Mouse (Mus musculus): ENCODE data around the gene Olfr812. TPM values are rescaled to one million over a fixed set of nuclear protein-coding genes. Genes with fewer than 3 reads are reported as not detected.

The Olfr812 gene
- polyA plus RNA-seq (2015; fragmentation: Illumina TruSeq; extraction: RNeasy Lipid Tissue Mini Kit (QIAGEN cat#74804); ENCODE audit: low read depth, low replicate concordance), result not detected

GRCm38 (mm10) chr10:129845994-129846393 is at the start of gene Olfr812:
Gene Olfr812 (minus strand): TSS chr10:129846094.

GRCm38 (mm10) chr10:129879751-129880150 is 33.9 kb upstream of the Olfr812 start, which contains the start of gene Olfr814:
Gene Olfr814 (minus strand): TSS chr10:129879851.

GRCm38 (mm10) chr10:129855067-129855466 is 9.2 kb upstream of the Olfr812 start, which contains the start of gene Olfr813:
Gene Olfr813 (plus strand): TSS chr10:129855367.

GRCm38 (mm10) chr10:129804296-129804695 is 41.6 kb downstream of the Olfr812 start, which contains the start of gene Olfr811:
Gene Olfr811 (minus strand): TSS chr10:129804396.

GRCm38 (mm10) chr10:129794817-129795216 is 51.1 kb downstream of the Olfr812 start, which contains the start of gene Olfr810:
Gene Olfr810 (minus strand): TSS chr10:129794917.

Other genes with a start within 250 kb of the Olfr812 start
- gene Olfr796, start 233.5 kb downstream of the Olfr812 start, polyA plus RNA-seq (2015; fragmentation: Illumina TruSeq; extraction: RNeasy Lipid Tissue Mini Kit (QIAGEN cat#74804); ENCODE audit: low read depth, low replicate concordance), result not detected
- not detected for gene Olfr798, start 218.2 kb downstream of the Olfr812 start, polyA plus RNA-seq (2015; fragmentation: Illumina TruSeq; extraction: RNeasy Lipid Tissue Mini Kit (QIAGEN cat#74804); ENCODE audit: low read depth, low replicate concordance)
- not detected for gene Olfr799, start 208.6 kb downstream of the Olfr812 start, polyA plus RNA-seq (2015; fragmentation: Illumina TruSeq; extraction: RNeasy Lipid Tissue Mini Kit (QIAGEN cat#74804); ENCODE audit: low read depth, low replicate concordance)
- not detected for gene Olfr800, start 188.4 kb downstream of the Olfr812 start, polyA plus RNA-seq (2015; fragmentation: Illumina TruSeq; extraction: RNeasy Lipid Tissue Mini Kit (QIAGEN cat#74804); ENCODE audit: low read depth, low replicate concordance)
- not detected for gene Olfr801, start 172.2 kb downstream of the Olfr812 start, polyA plus RNA-seq (2015; fragmentation: Illumina TruSeq; extraction: RNeasy Lipid Tissue Mini Kit (QIAGEN cat#74804); ENCODE audit: low read depth, low replicate concordance)
- gene Olfr802, start 157.9 kb downstream of the Olfr812 start, polyA plus RNA-seq (2015; fragmentation: Illumina TruSeq; extraction: RNeasy Lipid Tissue Mini Kit (QIAGEN cat#74804); ENCODE audit: low read depth, low replicate concordance), result not detected
- gene Olfr803, start 151.8 kb downstream of the Olfr812 start, polyA plus RNA-seq (2015; fragmentation: Illumina TruSeq; extraction: RNeasy Lipid Tissue Mini Kit (QIAGEN cat#74804); ENCODE audit: low read depth, low replicate concordance), result not detected
- not detected for gene Olfr804, start 142.9 kb downstream of the Olfr812 start, polyA plus RNA-seq (2015; fragmentation: Illumina TruSeq; extraction: RNeasy Lipid Tissue Mini Kit (QIAGEN cat#74804); ENCODE audit: low read depth, low replicate concordance)
- gene Olfr805, start 116.7 kb downstream of the Olfr812 start, polyA plus RNA-seq (2015; fragmentation: Illumina TruSeq; extraction: RNeasy Lipid Tissue Mini Kit (QIAGEN cat#74804); ENCODE audit: low read depth, low replicate concordance), result not detected
- not detected for gene Olfr806, start 104.2 kb downstream of the Olfr812 start, polyA plus RNA-seq (2015; fragmentation: Illumina TruSeq; extraction: RNeasy Lipid Tissue Mini Kit (QIAGEN cat#74804); ENCODE audit: low read depth, low replicate concordance)
- not detected for gene Olfr807, start 88.3 kb downstream of the Olfr812 start, polyA plus RNA-seq (2015; fragmentation: Illumina TruSeq; extraction: RNeasy Lipid Tissue Mini Kit (QIAGEN cat#74804); ENCODE audit: low read depth, low replicate concordance)
- gene Olfr808, start 80.6 kb downstream of the Olfr812 start, polyA plus RNA-seq (2015; fragmentation: Illumina TruSeq; extraction: RNeasy Lipid Tissue Mini Kit (QIAGEN cat#74804); ENCODE audit: low read depth, low replicate concordance), result not detected
- gene Olfr809, start 71.5 kb downstream of the Olfr812 start, polyA plus RNA-seq (2015; fragmentation: Illumina TruSeq; extraction: RNeasy Lipid Tissue Mini Kit (QIAGEN cat#74804); ENCODE audit: low read depth, low replicate concordance), result not detected
- gene Olfr810, start 51.2 kb downstream of the Olfr812 start, polyA plus RNA-seq (2015; fragmentation: Illumina TruSeq; extraction: RNeasy Lipid Tissue Mini Kit (QIAGEN cat#74804); ENCODE audit: low read depth, low replicate concordance), result not detected
- not detected for gene Olfr811, start 41.7 kb downstream of the Olfr812 start, polyA plus RNA-seq (2015; fragmentation: Illumina TruSeq; extraction: RNeasy Lipid Tissue Mini Kit (QIAGEN cat#74804); ENCODE audit: low read depth, low replicate concordance)
- gene Olfr813, start 9.3 kb upstream of the Olfr812 start, polyA plus RNA-seq (2015; fragmentation: Illumina TruSeq; extraction: RNeasy Lipid Tissue Mini Kit (QIAGEN cat#74804); ENCODE audit: low read depth, low replicate concordance), result not detected
- not detected for gene Olfr814, start 33.8 kb upstream of the Olfr812 start, polyA plus RNA-seq (2015; fragmentation: Illumina TruSeq; extraction: RNeasy Lipid Tissue Mini Kit (QIAGEN cat#74804); ENCODE audit: low read depth, low replicate concordance)
- gene Olfr815, start 59.8 kb upstream of the Olfr812 start, polyA plus RNA-seq (2015; fragmentation: Illumina TruSeq; extraction: RNeasy Lipid Tissue Mini Kit (QIAGEN cat#74804); ENCODE audit: low read depth, low replicate concordance), result not detected
- gene Olfr816, start 69.5 kb upstream of the Olfr812 start, polyA plus RNA-seq (2015; fragmentation: Illumina TruSeq; extraction: RNeasy Lipid Tissue Mini Kit (QIAGEN cat#74804); ENCODE audit: low read depth, low replicate concordance), result not detected
- not detected for gene Olfr818, start 103.0 kb upstream of the Olfr812 start, polyA plus RNA-seq (2015; fragmentation: Illumina TruSeq; extraction: RNeasy Lipid Tissue Mini Kit (QIAGEN cat#74804); ENCODE audit: low read depth, low replicate concordance)
- not detected for gene Olfr819, start 121.2 kb upstream of the Olfr812 start, polyA plus RNA-seq (2015; fragmentation: Illumina TruSeq; extraction: RNeasy Lipid Tissue Mini Kit (QIAGEN cat#74804); ENCODE audit: low read depth, low replicate concordance)
- gene Olfr247, start 130.0 kb upstream of the Olfr812 start, polyA plus RNA-seq (2015; fragmentation: Illumina TruSeq; extraction: RNeasy Lipid Tissue Mini Kit (QIAGEN cat#74804); ENCODE audit: low read depth, low replicate concordance), result not detected
- not detected for gene Gm10310, start 139.0 kb upstream of the Olfr812 start, polyA plus RNA-seq (2015; fragmentation: Illumina TruSeq; extraction: RNeasy Lipid Tissue Mini Kit (QIAGEN cat#74804); ENCODE audit: low read depth, low replicate concordance)
- not detected for gene Olfr820, start 166.5 kb upstream of the Olfr812 start, polyA plus RNA-seq (2015; fragmentation: Illumina TruSeq; extraction: RNeasy Lipid Tissue Mini Kit (QIAGEN cat#74804); ENCODE audit: low read depth, low replicate concordance)
- not detected for gene Olfr821, start 184.3 kb upstream of the Olfr812 start, polyA plus RNA-seq (2015; fragmentation: Illumina TruSeq; extraction: RNeasy Lipid Tissue Mini Kit (QIAGEN cat#74804); ENCODE audit: low read depth, low replicate concordance)
- not detected for gene Olfr822, start 225.1 kb upstream of the Olfr812 start, polyA plus RNA-seq (2015; fragmentation: Illumina TruSeq; extraction: RNeasy Lipid Tissue Mini Kit (QIAGEN cat#74804); ENCODE audit: low read depth, low replicate concordance)

Measured in brain, adult 10 weeks (tissue).